Mouse (Mus musculus): Measurements from ENCODE around the gene Zfp575. TPM values are rescaled to one million over a fixed set of nuclear protein-coding genes. Genes with fewer than 3 reads are reported as not detected.

Zfp575 gene
- polyA plus RNA-seq, 1 experiment from 2014 or later: 2.3 TPM

GRCm38 (mm10) chr7:24561450-24561849 is 26.0 kb downstream of the Zfp575 start:
- Histone ChIP-seq H3K4me2 (ENCODE audit: low read depth, low read length) (no peak overlapping the region), H3K27ac (ENCODE audit: low read length) (no peak overlapping the region), H3K36me3 (ENCODE audit: control insufficient read depth, insufficient read depth, low read length) (peaks cover 12% of the 10 kb centered on the region), H3K4me3 (ENCODE audit: low read length) (no peak overlapping the region), H3K9ac (ENCODE audit: low read length) (no peak overlapping the region), H3K4me1 (replicated peaks; ENCODE audit: control insufficient read depth, insufficient read depth, low read length) (no peaks in the 10 kb centered on the region), H3K27me3 (ENCODE audit: control insufficient read depth, insufficient read depth, low read depth, low read length) (no peaks in the 10 kb centered on the region), H3K9me3 (ENCODE audit: control insufficient read depth, low read length) (no peaks in the 10 kb centered on the region)
- ATAC-seq (ENCODE audit: low read depth): no peak
- WGBS: 85% methylated on average over 4 of the region's 4 CpGs

GRCm38 (mm10) chr7:24555786-24556185 is 31.7 kb downstream of the Zfp575 start:
- Histone ChIP-seq H3K4me3 (ENCODE audit: low read length) (no peak overlapping the region), H3K4me2 (ENCODE audit: low read depth, low read length) (no peak overlapping the region), H3K4me1 (replicated peaks; ENCODE audit: control insufficient read depth, insufficient read depth, low read length) (no peaks in the 10 kb centered on the region), H3K36me3 (ENCODE audit: control insufficient read depth, insufficient read depth, low read length) (peaks cover 21% of the 10 kb centered on the region), H3K9me3 (ENCODE audit: control insufficient read depth, low read length) (no peaks in the 10 kb centered on the region), H3K27ac (ENCODE audit: low read length) (no peak overlapping the region), H3K27me3 (ENCODE audit: control insufficient read depth, insufficient read depth, low read depth, low read length) (no peaks in the 10 kb centered on the region), H3K9ac (ENCODE audit: low read length) (no peak overlapping the region)
- no peak for ATAC-seq (ENCODE audit: low read depth)
- WGBS: 93% methylated on average over 10 of the region's 10 CpGs

GRCm38 (mm10) chr7:24551985-24552759 is 35.3 kb downstream of the Zfp575 start:
- WGBS: 84% methylated on average over 12 of the region's 12 CpGs
- no peaks in the 10 kb centered on the region for H3K9me3 ChIP-seq (ENCODE audit: control insufficient read depth, low read length)
- no peak overlapping the region for H3K4me3 ChIP-seq (ENCODE audit: low read length)
- H3K4me1 ChIP-seq (replicated peaks; ENCODE audit: control insufficient read depth, insufficient read depth, low read length): peaks cover 7% of the 10 kb centered on the region
- ATAC-seq (ENCODE audit: low read depth): no peak
- H3K36me3 ChIP-seq (ENCODE audit: control insufficient read depth, insufficient read depth, low read length): peaks cover 20% of the 10 kb centered on the region
- H3K9ac ChIP-seq (ENCODE audit: low read length): no peak overlapping the region
- H3K27me3 ChIP-seq (ENCODE audit: control insufficient read depth, insufficient read depth, low read depth, low read length): no peaks in the 10 kb centered on the region
- H3K27ac ChIP-seq (ENCODE audit: low read length): no peak overlapping the region
- no peak overlapping the region for H3K4me2 ChIP-seq (ENCODE audit: low read depth, low read length)

GRCm38 (mm10) chr7:24547534-24548036 is 39.9 kb downstream of the Zfp575 start:
- Histone ChIP-seq H3K27me3 (ENCODE audit: control insufficient read depth, insufficient read depth, low read depth, low read length) (no peaks in the 10 kb centered on the region), H3K9me3 (ENCODE audit: control insufficient read depth, low read length) (no peaks in the 10 kb centered on the region), H3K27ac (ENCODE audit: low read length) (no peak overlapping the region), H3K4me1 (replicated peaks; ENCODE audit: control insufficient read depth, insufficient read depth, low read length) (peaks cover 7% of the 10 kb centered on the region), H3K9ac (ENCODE audit: low read length) (peak overlapping the region; percentile 87), H3K4me2 (ENCODE audit: low read depth, low read length) (peak overlapping the region; percentile 74), H3K36me3 (ENCODE audit: control insufficient read depth, insufficient read depth, low read length) (peaks cover 12% of the 10 kb centered on the region), H3K4me3 (ENCODE audit: low read length) (peak overlapping the region; percentile 84)
- ATAC-seq (ENCODE audit: low read depth): no peak
- WGBS: 12% methylated on average over 13 of the region's 13 CpGs

- peak; percentile 100 for ATAC-seq (ENCODE audit: low read depth)
- Histone ChIP-seq H3K4me1 (replicated peaks; ENCODE audit: control insufficient read depth, insufficient read depth, low read length) (peaks cover 7% of the 10 kb centered on the region), H3K36me3 (ENCODE audit: control insufficient read depth, insufficient read depth, low read length) (peaks cover 9% of the 10 kb centered on the region), H3K9me3 (ENCODE audit: control insufficient read depth, low read length) (no peaks in the 10 kb centered on the region), H3K4me2 (ENCODE audit: low read depth, low read length) (peak overlapping the region; percentile 74), H3K27me3 (ENCODE audit: control insufficient read depth, insufficient read depth, low read depth, low read length) (no peaks in the 10 kb centered on the region), H3K4me3 (ENCODE audit: low read length) (peak overlapping the region; percentile 84), H3K27ac (ENCODE audit: low read length) (peak overlapping the region; percentile 82), H3K9ac (ENCODE audit: low read length) (peak overlapping the region; percentile 87)
- under 1% methylated on average over 53 of the region's 57 CpGs for WGBS
Measured at GRCm38 (mm10) chr7:24546634-24547389, 40.6 kb downstream of the Zfp575 start.

- H3K9ac ChIP-seq (ENCODE audit: low read length): peak within 1 kb of the TSS; percentile 87
- peak within 1 kb of the TSS; percentile 82 for H3K27ac ChIP-seq (ENCODE audit: low read length)
- ATAC-seq (ENCODE audit: low read depth): no peak; the same call in 1 of the 2 replicates
- H3K9me3 ChIP-seq (ENCODE audit: control insufficient read depth, low read length): no peaks in the 10 kb centered on the region
- H3K36me3 ChIP-seq (ENCODE audit: control insufficient read depth, insufficient read depth, low read length): peaks cover 9% of the 10 kb centered on the region
- peak within 1 kb of the TSS; percentile 74 for H3K4me2 ChIP-seq (ENCODE audit: low read depth, low read length)
- peak within 1 kb of the TSS; percentile 84 for H3K4me3 ChIP-seq (ENCODE audit: low read length)
- H3K4me1 ChIP-seq (replicated peaks; ENCODE audit: control insufficient read depth, insufficient read depth, low read length): peaks cover 7% of the 10 kb centered on the region
- no peaks in the 10 kb centered on the region for H3K27me3 ChIP-seq (ENCODE audit: control insufficient read depth, insufficient read depth, low read depth, low read length)
- 32% methylated on average over 13 of the region's 13 CpGs for WGBS
Measured at GRCm38 (mm10) chr7:24546068-24546614, 41.3 kb downstream of the Zfp575 start, which contains the start of the genes Pinlyp and Xrcc1. Gene Pinlyp (minus strand): TSS chr7:24546118. Gene Xrcc1 (plus strand): TSS chr7:24546289.

GRCm38 (mm10) chr7:24544506-24544905 is 42.9 kb downstream of the Zfp575 start:
- no peak overlapping the region for H3K4me2 ChIP-seq (ENCODE audit: low read depth, low read length)
- H3K27ac ChIP-seq (ENCODE audit: low read length): no peak overlapping the region
- WGBS: 78% methylated on average over 2 of the region's 2 CpGs
- no peak overlapping the region for H3K4me3 ChIP-seq (ENCODE audit: low read length)
- no peaks in the 10 kb centered on the region for H3K27me3 ChIP-seq (ENCODE audit: control insufficient read depth, insufficient read depth, low read depth, low read length)
- H3K36me3 ChIP-seq (ENCODE audit: control insufficient read depth, insufficient read depth, low read length): peaks cover 2% of the 10 kb centered on the region
- H3K9me3 ChIP-seq (ENCODE audit: control insufficient read depth, low read length): no peaks in the 10 kb centered on the region
- H3K9ac ChIP-seq (ENCODE audit: low read length): no peak overlapping the region
- H3K4me1 ChIP-seq (replicated peaks; ENCODE audit: control insufficient read depth, insufficient read depth, low read length): peaks cover 7% of the 10 kb centered on the region
- no peak for ATAC-seq (ENCODE audit: low read depth)

GRCm38 (mm10) chr7:24539686-24540085 is 47.8 kb downstream of the Zfp575 start:
- no peak for ATAC-seq (ENCODE audit: low read depth)
- Histone ChIP-seq H3K27me3 (ENCODE audit: control insufficient read depth, insufficient read depth, low read depth, low read length) (no peaks in the 10 kb centered on the region), H3K4me1 (replicated peaks; ENCODE audit: control insufficient read depth, insufficient read depth, low read length) (no peaks in the 10 kb centered on the region), H3K4me2 (ENCODE audit: low read depth, low read length) (no peak overlapping the region), H3K4me3 (ENCODE audit: low read length) (no peak overlapping the region), H3K27ac (ENCODE audit: low read length) (no peak overlapping the region), H3K9ac (ENCODE audit: low read length) (no peak overlapping the region), H3K36me3 (ENCODE audit: control insufficient read depth, insufficient read depth, low read length) (peaks cover 5% of the 10 kb centered on the region; the same call in 1 of the 2 replicates), H3K9me3 (ENCODE audit: control insufficient read depth, low read length) (no peaks in the 10 kb centered on the region)
- WGBS: 84% methylated on average over 4 of the region's 4 CpGs

- no peak for ATAC-seq (ENCODE audit: low read depth)
- no peaks in the 10 kb centered on the region for H3K4me1 ChIP-seq (replicated peaks; ENCODE audit: control insufficient read depth, insufficient read depth, low read length)
- H3K27me3 ChIP-seq (ENCODE audit: control insufficient read depth, insufficient read depth, low read depth, low read length): no peaks in the 10 kb centered on the region
- peaks cover 13% of the 10 kb centered on the region for H3K36me3 ChIP-seq (ENCODE audit: control insufficient read depth, insufficient read depth, low read length)
- H3K9me3 ChIP-seq (ENCODE audit: control insufficient read depth, low read length): no peaks in the 10 kb centered on the region
- H3K4me3 ChIP-seq (ENCODE audit: low read length): no peak overlapping the region
- H3K4me2 ChIP-seq (ENCODE audit: low read depth, low read length): no peak overlapping the region
- WGBS: 78% methylated on average over 5 of the region's 5 CpGs
- H3K9ac ChIP-seq (ENCODE audit: low read length): no peak overlapping the region
- no peak overlapping the region for H3K27ac ChIP-seq (ENCODE audit: low read length)
Measured at GRCm38 (mm10) chr7:24538701-24539100, 48.7 kb downstream of the Zfp575 start.
